Mouse (Mus musculus): ENCODE data around the gene Lyrm1. TPM values are rescaled to one million over a fixed set of nuclear protein-coding genes. Genes with fewer than 3 reads are reported as not detected.

Lyrm1 gene
- polyA plus RNA-seq, 1 experiment: 19.5 TPM

DNA sequence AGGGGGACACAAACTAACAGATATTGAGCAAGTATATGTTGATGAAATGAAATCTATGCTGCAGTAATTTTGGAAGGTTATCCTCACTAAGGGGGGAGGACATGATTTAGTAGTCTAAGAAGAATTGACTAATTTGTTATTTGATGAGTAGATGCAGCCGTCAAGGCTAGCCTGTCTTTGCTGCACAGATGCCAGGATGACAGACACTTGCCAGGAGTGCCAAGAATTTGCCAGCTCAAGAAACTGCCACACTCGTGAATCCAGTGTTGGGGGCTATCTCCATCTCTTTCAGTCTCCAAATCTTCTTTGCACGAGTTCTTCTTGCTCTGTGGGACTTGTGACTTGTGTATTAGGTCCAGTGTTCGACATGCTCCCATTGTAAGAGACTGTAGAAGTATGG is 63.4 kb downstream of the Lyrm1 start:
- Histone ChIP-seq H3K27ac (ENCODE audit: insufficient read depth, low read length) (no peak overlapping the region), H3K4me3 (ENCODE audit: insufficient read depth, low read length) (no peak overlapping the region), H3K4me1 (ENCODE audit: control insufficient read depth, insufficient read depth, low read length) (no peaks in the 10 kb centered on the region; the same call in 1 of the 2 replicates)
- TF ChIP-seq POLR2A (IDR thresholded peaks at IDR 0.05; ENCODE audit: extremely low read depth, insufficient read depth, low read length): no peak
- no peak for TF ChIP-seq CTCF (IDR thresholded peaks at IDR 0.05; ENCODE audit: extremely low read depth, insufficient read depth, low read length)

DNA sequence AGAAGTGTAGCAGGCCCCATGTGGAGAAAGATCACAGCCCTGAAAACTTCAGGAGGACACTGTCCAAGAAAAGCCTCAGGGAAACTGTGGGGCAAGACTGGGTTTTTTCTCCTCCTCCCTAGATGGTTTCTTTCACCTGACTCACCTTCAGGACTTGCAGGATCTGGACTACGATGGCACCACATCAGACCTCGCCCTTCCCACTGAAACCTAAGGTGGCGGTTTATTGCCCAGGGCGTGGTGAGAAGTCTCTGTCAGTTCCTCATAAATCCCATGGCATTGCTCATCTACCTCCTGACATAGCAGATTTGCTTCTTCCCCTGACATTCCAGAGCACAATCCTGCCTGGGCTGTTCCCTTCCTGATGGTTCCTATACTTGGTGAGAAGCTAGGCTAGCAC is 63.8 kb downstream of the Lyrm1 start:
- Histone ChIP-seq H3K4me1 (ENCODE audit: control insufficient read depth, insufficient read depth, low read length) (no peaks in the 10 kb centered on the region; the same call in 1 of the 2 replicates), H3K4me3 (ENCODE audit: insufficient read depth, low read length) (no peak overlapping the region), H3K27ac (ENCODE audit: insufficient read depth, low read length) (no peak overlapping the region)
- TF ChIP-seq POLR2A (IDR thresholded peaks at IDR 0.05; ENCODE audit: extremely low read depth, insufficient read depth, low read length) (no peak), CTCF (IDR thresholded peaks at IDR 0.05; ENCODE audit: extremely low read depth, insufficient read depth, low read length) (no peak)

DNA sequence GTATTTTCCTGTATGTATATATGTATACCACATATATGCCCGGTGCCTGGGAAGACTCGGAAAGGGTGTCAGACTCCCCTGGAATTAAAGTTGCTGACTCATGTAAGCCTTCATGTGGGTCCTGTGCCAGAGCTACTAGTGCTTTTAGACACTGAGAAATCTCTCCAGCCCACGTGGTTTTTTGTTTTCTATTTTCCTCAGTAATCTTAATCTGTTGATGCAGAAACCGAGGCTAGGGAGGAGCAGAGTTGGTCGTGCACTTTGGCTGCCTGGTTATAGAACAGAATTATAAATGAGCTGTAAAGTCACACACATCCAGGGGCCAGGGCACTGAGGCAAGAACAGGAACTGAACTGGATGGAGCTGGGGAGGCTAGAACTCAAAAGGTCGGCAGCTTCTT is 64.3 kb downstream of the Lyrm1 start:
- Histone ChIP-seq H3K27ac (ENCODE audit: insufficient read depth, low read length) (no peak overlapping the region), H3K4me1 (ENCODE audit: control insufficient read depth, insufficient read depth, low read length) (no peaks in the 10 kb centered on the region; the same call in 1 of the 2 replicates), H3K4me3 (ENCODE audit: insufficient read depth, low read length) (no peak overlapping the region)
- no peak for TF ChIP-seq CTCF (IDR thresholded peaks at IDR 0.05; ENCODE audit: extremely low read depth, insufficient read depth, low read length)
- TF ChIP-seq POLR2A (IDR thresholded peaks at IDR 0.05; ENCODE audit: extremely low read depth, insufficient read depth, low read length): no peak

DNA sequence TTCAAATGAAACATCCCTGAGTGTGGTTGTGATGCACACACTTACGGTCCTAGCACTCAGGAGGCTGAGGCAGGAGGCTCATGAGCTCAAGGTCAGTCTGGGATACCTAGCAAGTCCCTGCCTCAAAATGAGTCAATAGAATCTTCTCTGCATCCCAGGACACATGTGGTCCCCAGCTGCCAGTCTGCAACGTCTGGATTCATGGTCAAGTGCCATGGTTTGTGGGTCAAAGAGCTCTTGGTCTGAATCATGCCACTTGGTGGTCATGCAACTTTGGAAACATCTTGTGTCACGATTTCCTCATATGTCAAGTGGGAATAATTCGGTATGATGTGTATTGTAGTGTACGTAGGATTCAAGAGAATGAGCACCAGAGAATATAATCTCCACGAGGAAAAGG is 64.9 kb downstream of the Lyrm1 start:
- TF ChIP-seq CTCF (IDR thresholded peaks at IDR 0.05; ENCODE audit: extremely low read depth, insufficient read depth, low read length): no peak
- no peak for TF ChIP-seq POLR2A (IDR thresholded peaks at IDR 0.05; ENCODE audit: extremely low read depth, insufficient read depth, low read length)

DNA sequence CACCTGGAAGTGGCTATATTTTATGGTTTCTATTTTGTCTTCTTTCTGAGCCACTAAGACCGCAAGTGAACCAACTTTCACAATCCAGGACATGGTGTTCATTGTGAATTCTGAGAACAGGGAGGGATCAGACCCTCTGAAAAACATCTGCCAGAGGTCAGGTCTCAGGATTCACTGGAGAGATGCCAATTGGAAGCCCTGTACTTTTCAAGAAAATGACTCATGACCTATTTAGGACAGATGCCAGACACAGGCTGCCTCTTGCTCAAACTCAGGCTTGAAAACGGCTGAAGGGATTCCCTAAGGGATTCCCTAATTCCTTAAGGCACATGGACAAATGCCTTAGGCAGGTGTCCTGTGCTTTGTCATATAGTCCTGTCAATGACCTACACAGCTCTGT is 65.4 kb downstream of the Lyrm1 start:
- Histone ChIP-seq H3K4me3 (ENCODE audit: insufficient read depth, low read length) (no peak overlapping the region), H3K4me1 (ENCODE audit: control insufficient read depth, insufficient read depth, low read length) (no peaks in the 10 kb centered on the region; the same call in 1 of the 2 replicates), H3K27ac (ENCODE audit: insufficient read depth, low read length) (no peak overlapping the region)
- TF ChIP-seq CTCF (IDR thresholded peaks at IDR 0.05; ENCODE audit: extremely low read depth, insufficient read depth, low read length): no peak
- no peak for TF ChIP-seq POLR2A (IDR thresholded peaks at IDR 0.05; ENCODE audit: extremely low read depth, insufficient read depth, low read length)

More for the DNA sequence above, 64.9 kb downstream of the Lyrm1 start:
- Histone ChIP-seq H3K4me3 (ENCODE audit: insufficient read depth, low read length) (no peak overlapping the region), H3K27ac (ENCODE audit: insufficient read depth, low read length) (no peak overlapping the region), H3K4me1 (ENCODE audit: control insufficient read depth, insufficient read depth, low read length) (no peaks in the 10 kb centered on the region; the same call in 1 of the 2 replicates)

DNA sequence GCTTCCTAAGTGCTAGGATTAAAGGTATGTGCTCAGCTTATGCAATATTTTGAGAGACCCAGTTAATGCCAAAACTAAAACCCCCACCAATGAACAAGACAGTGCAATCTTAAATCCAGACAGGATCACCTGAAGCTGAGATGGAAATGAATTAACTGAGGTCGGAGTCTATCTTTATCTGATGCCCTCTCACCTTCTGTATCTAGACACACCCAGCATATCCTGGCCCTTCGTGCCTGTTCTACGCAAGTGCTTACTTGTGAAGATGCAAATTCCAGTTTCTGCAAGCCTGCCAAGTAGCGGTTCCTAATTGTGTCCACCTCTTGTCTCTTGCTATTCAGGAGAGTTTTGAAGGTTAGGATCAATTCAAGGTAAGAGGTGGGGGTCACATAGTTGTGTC is 69.5 kb downstream of the Lyrm1 start:
- no peaks in the 10 kb centered on the region; the same call in 1 of the 2 replicates for H3K4me1 ChIP-seq (ENCODE audit: control insufficient read depth, insufficient read depth, low read length)
- TF ChIP-seq POLR2A (IDR thresholded peaks at IDR 0.05; ENCODE audit: extremely low read depth, insufficient read depth, low read length): no peak
- no peak for TF ChIP-seq CTCF (IDR thresholded peaks at IDR 0.05; ENCODE audit: extremely low read depth, insufficient read depth, low read length)
- no peak overlapping the region for H3K4me3 ChIP-seq (ENCODE audit: insufficient read depth, low read length)
- H3K27ac ChIP-seq (ENCODE audit: insufficient read depth, low read length): no peak overlapping the region

DNA sequence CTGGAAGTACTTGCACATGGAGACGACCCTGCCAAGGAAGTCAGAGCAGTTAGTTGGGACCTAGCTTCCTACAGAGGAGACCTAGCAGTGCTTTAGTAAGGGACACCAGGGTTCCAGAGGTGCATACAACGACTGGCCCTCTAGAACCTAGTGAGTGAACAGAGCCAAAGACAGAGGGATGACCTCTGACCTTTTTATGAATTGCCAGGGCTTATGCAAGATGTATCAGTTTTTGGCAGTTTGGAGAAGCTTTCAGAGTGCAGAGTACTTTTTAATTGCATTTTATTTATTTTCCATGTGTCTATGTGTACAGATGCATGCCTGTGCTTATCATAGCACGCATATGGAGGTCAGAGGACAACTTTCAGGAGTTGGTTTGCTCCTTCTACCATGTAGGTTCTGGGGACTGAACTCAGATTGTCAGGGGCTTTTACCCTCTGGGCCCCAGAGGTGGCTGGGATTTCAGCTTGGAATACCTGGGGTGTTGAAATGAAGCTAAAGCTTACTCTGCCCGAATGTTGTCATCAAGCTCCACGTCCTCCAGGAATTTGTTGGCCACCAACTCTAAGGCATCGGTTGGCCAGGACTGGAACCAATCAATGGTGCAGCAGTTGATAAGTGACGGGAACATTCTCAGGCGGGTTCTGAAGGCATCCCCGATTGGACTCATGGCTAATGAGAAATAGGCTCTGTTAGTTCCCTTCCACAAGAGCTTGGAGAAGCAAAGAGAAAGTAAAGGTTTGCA is 70.2 kb downstream of the Lyrm1 start:
- H3K4me1 ChIP-seq (ENCODE audit: control insufficient read depth, insufficient read depth, low read length): no peaks in the 10 kb centered on the region; the same call in 1 of the 2 replicates
- no peak overlapping the region for H3K27ac ChIP-seq (ENCODE audit: insufficient read depth, low read length)
- H3K4me3 ChIP-seq (ENCODE audit: insufficient read depth, low read length): no peak overlapping the region
- TF ChIP-seq POLR2A (IDR thresholded peaks at IDR 0.05; ENCODE audit: extremely low read depth, insufficient read depth, low read length): no peak
- TF ChIP-seq CTCF (IDR thresholded peaks at IDR 0.05; ENCODE audit: extremely low read depth, insufficient read depth, low read length): no peak

DNA sequence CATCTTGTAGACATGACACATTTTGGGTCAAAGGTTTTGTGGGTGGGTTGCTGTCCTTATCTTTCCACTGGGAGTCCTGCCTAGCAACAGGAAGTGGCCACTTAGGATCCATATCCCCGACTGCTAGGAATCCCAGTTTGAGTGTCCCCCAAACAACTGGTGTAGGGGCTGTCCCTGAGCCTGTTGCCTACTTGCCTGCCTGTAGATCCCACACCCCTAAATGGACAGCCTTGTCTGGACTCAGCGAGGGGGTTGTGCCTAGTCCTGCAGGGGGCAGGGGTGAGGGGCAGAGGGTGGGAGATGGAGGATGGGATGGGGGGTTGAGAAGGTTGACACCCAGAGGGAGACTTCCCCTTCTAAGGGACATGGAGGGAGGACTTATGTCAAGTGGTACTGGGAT is 73.7 kb downstream of the Lyrm1 start:
- TF ChIP-seq CTCF (IDR thresholded peaks at IDR 0.05; ENCODE audit: extremely low read depth, insufficient read depth, low read length): no peak
- TF ChIP-seq POLR2A (IDR thresholded peaks at IDR 0.05; ENCODE audit: extremely low read depth, insufficient read depth, low read length): no peak
- Histone ChIP-seq H3K4me1 (ENCODE audit: control insufficient read depth, insufficient read depth, low read length) (no peaks in the 10 kb centered on the region), H3K4me3 (ENCODE audit: insufficient read depth, low read length) (no peak overlapping the region), H3K27ac (ENCODE audit: insufficient read depth, low read length) (no peak overlapping the region)

DNA sequence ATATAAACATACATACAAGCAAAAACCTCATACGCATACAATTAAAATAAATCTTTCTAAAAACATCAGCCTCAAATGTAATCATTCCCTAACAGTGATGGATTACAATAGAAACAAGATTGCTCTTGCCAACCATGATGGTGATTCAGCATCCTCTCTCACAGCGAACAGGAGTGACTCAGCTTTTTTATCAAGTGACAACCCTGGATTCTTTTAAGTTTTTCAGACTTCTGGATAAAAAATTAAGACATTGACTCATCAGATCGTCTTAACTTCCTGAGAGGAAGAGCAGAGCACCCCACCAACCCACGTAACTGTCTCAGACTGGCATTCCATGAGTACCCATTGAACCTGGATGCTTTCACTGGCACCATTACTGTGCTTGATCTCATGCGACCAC is 78.6 kb downstream of the Lyrm1 start:
- H3K4me1 ChIP-seq (ENCODE audit: control insufficient read depth, insufficient read depth, low read length): no peaks in the 10 kb centered on the region
- no peak overlapping the region for H3K27ac ChIP-seq (ENCODE audit: insufficient read depth, low read length)
- H3K4me3 ChIP-seq (ENCODE audit: insufficient read depth, low read length): no peak overlapping the region
- TF ChIP-seq POLR2A (IDR thresholded peaks at IDR 0.05; ENCODE audit: extremely low read depth, insufficient read depth, low read length) (no peak), CTCF (IDR thresholded peaks at IDR 0.05; ENCODE audit: extremely low read depth, insufficient read depth, low read length) (no peak)

DNA sequence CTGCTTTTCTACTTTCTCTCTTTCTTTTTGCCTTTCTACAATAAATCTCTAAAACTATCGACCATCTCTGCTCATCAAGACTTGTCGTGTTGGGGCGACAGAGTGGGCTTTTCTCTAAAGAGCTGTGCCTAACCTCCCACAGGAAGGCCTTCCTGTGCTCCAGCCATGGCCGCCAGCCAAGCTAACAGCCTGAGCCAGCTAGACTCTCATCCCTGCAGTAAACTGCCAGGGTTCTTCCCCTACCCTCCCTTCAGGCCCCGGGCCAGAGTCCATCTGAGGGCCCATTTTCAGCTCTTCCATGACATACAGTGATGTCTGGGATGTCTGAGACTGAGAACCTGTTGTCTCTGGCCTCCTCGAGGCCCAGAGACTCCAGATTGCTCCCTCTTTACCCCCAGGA is 80.6 kb downstream of the Lyrm1 start:
- no peak overlapping the region for H3K27ac ChIP-seq (ENCODE audit: insufficient read depth, low read length)
- H3K4me3 ChIP-seq (ENCODE audit: insufficient read depth, low read length): no peak overlapping the region
- no peaks in the 10 kb centered on the region for H3K4me1 ChIP-seq (ENCODE audit: control insufficient read depth, insufficient read depth, low read length)
- TF ChIP-seq CTCF (IDR thresholded peaks at IDR 0.05; ENCODE audit: extremely low read depth, insufficient read depth, low read length) (no peak), POLR2A (IDR thresholded peaks at IDR 0.05; ENCODE audit: extremely low read depth, insufficient read depth, low read length) (no peak)

Measured in cortical plate, adult 2 months (tissue).